Mouse (Mus musculus): Measurements from ENCODE around the gene Selenbp2. TPM values are rescaled to one million over a fixed set of nuclear protein-coding genes. Genes with fewer than 3 reads are reported as not detected.

Gene Selenbp2
- 10 to 100 TPM in 1 of 2 experiments, 1 to 10 TPM in 1; 2.1 to 12.3 TPM for total RNA-seq (2023)

DNA sequence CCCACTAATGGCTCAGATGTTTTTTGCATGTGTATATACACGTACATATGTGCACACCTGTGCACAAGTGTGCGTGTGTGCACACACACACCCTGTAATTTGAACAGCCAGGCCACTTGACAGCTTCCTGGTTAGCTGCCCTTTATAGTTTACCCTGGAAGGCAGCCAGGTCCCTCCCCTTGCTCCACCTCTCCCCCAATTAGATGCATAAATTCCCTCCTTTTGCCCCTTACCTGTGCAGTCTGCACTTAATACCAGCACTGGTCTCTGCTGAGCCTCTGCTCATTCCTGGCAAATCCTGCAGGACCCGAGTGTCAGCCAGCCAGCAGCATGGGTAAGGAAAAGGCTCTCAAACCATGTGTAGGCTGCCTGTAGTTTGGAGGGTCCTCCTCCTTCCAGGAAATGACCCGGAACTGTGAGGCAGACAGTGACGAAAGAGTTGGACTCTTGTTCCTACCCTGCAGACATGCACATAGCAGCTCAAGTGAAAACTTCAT lies at the start of gene Selenbp2:
Gene Selenbp2 (plus strand): TSS at position 228 of the 497 bp plus-strand sequence.

DNA sequence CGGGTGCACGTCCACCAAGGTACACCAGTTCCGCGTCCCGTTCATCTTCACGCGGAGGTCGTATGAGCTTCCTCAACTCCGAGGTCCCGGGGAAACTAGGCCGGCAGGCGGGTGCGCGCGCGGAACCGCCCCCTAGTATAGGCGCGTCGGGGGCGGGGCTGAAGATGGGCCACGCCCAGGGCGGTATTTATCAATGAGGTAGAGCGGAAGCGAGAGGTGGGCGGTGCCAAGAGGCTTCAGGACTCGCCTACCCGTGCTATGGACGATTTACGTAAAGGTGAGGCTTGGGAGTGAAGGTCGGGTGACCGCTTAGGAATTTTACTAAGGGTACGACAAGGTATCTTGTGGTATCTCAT lies 34.6 kb upstream of the Selenbp2 start, which contains the start of gene Tuft1:
Gene Tuft1 (minus strand): TSS at position 133 of the 356 bp plus-strand sequence.

Other genes with a start within 250 kb of the Selenbp2 start
- gene Oaz3, start 249.6 kb upstream of the Selenbp2 start, total RNA-seq (2023): not detected
- gene Celf3, start 215.3 kb upstream of the Selenbp2 start, total RNA-seq (2023): under 1 TPM in 1 of 2 experiments, not detected in 1; 0.49 TPM
- gene Riiad1, start 213.2 kb upstream of the Selenbp2 start, total RNA-seq (2023): not detected
- 10 to 100 TPM; 37.8 to 40.6 TPM for gene Snx27, start 110.8 kb upstream of the Selenbp2 start, total RNA-seq (2023)
- gene Gm10972, start 50.4 kb upstream of the Selenbp2 start, total RNA-seq (2023): not detected
- 1 to 10 TPM; 1.1 to 2.5 TPM for gene Tuft1, start 34.7 kb upstream of the Selenbp2 start, total RNA-seq (2023)
- gene Cgn, start 92.9 kb downstream of the Selenbp2 start, total RNA-seq (2023): 1 to 10 TPM; 5.8 TPM
- 10 to 100 TPM; 44.1 to 55.6 TPM for gene Pogz, start 144.0 kb downstream of the Selenbp2 start, total RNA-seq (2023)
- gene Psmb4, start 193.4 kb downstream of the Selenbp2 start, total RNA-seq (2023): 100 to 1,000 TPM; 184 to 186 TPM
- 10 to 100 TPM; 29.7 to 30.8 TPM for gene Selenbp1, start 239.5 kb downstream of the Selenbp2 start, total RNA-seq (2023)

Data from monocyte, adult 59 days (primary cell).